Mouse (Mus musculus): ENCODE measurements around the gene C8b. TPM values are rescaled to one million over a fixed set of nuclear protein-coding genes. Genes with fewer than 3 reads are reported as not detected.

Gene C8b
- polyA plus RNA-seq, 1 experiment, result not detected

- H3K27me3 ChIP-seq (ENCODE audit: control insufficient read depth, insufficient read depth, low read length), result no peaks in the 10 kb centered on the region
- 66% methylated on average over 6 of the region's 6 CpGs for WGBS
- TF ChIP-seq POLR2A (IDR thresholded peaks at IDR 0.05; ENCODE audit: low read depth, low read length) (no peak), CTCF (IDR thresholded peaks at IDR 0.05; ENCODE audit: extremely low read depth, insufficient read length, insufficient replicate concordance, low read depth, low read length) (no peak)
- H3K36me3 ChIP-seq (ENCODE audit: control insufficient read depth, insufficient read depth, low read length), result no peaks in the 10 kb centered on the region; the same call in 1 of the 2 replicates
- H3K27ac ChIP-seq (ENCODE audit: insufficient read depth, low read depth, low read length), result no peak overlapping the region
- H3K4me1 ChIP-seq (ENCODE audit: control insufficient read depth, insufficient read depth, insufficient read length, low read length), result no peaks in the 10 kb centered on the region
- no peak overlapping the region for H3K4me3 ChIP-seq (ENCODE audit: low read depth, low read length)
Observed at GRCm38 (mm10) chr4:104746500-104746899, 19.6 kb upstream of the C8b start.

GRCm38 (mm10) chr4:104754090-104754489 lies 12.0 kb upstream of the C8b start:
- no peaks in the 10 kb centered on the region for H3K27me3 ChIP-seq (ENCODE audit: control insufficient read depth, insufficient read depth, low read length)
- H3K4me3 ChIP-seq (ENCODE audit: low read depth, low read length), result no peak overlapping the region
- TF ChIP-seq CTCF (IDR thresholded peaks at IDR 0.05; ENCODE audit: extremely low read depth, insufficient read length, insufficient replicate concordance, low read depth, low read length) (no peak), POLR2A (IDR thresholded peaks at IDR 0.05; ENCODE audit: low read depth, low read length) (no peak)
- 73% methylated on average over 3 of the region's 3 CpGs for WGBS
- H3K36me3 ChIP-seq (ENCODE audit: control insufficient read depth, insufficient read depth, low read length), result no peaks in the 10 kb centered on the region
- no peaks in the 10 kb centered on the region for H3K4me1 ChIP-seq (ENCODE audit: control insufficient read depth, insufficient read depth, insufficient read length, low read length)
- H3K27ac ChIP-seq (ENCODE audit: insufficient read depth, low read depth, low read length), result no peak overlapping the region

GRCm38 (mm10) chr4:104760878-104761624 lies 5.1 kb upstream of the C8b start:
- Histone ChIP-seq H3K4me1 (ENCODE audit: control insufficient read depth, insufficient read depth, insufficient read length, low read length) (no peaks in the 10 kb centered on the region), H3K36me3 (ENCODE audit: control insufficient read depth, insufficient read depth, low read length) (no peaks in the 10 kb centered on the region), H3K27ac (ENCODE audit: insufficient read depth, low read depth, low read length) (no peak overlapping the region), H3K27me3 (ENCODE audit: control insufficient read depth, insufficient read depth, low read length) (no peaks in the 10 kb centered on the region), H3K4me3 (ENCODE audit: low read depth, low read length) (no peak overlapping the region)
- TF ChIP-seq POLR2A (IDR thresholded peaks at IDR 0.05; ENCODE audit: low read depth, low read length), result no peak
- WGBS, result 76% methylated on average over 13 of the region's 13 CpGs

- no peaks in the 10 kb centered on the region for H3K27me3 ChIP-seq (ENCODE audit: control insufficient read depth, insufficient read depth, low read length)
- no peak overlapping the region for H3K4me3 ChIP-seq (ENCODE audit: low read depth, low read length)
- TF ChIP-seq CTCF (IDR thresholded peaks at IDR 0.05; ENCODE audit: extremely low read depth, insufficient read length, insufficient replicate concordance, low read depth, low read length), result no peak
- no peak for TF ChIP-seq POLR2A (IDR thresholded peaks at IDR 0.05; ENCODE audit: low read depth, low read length)
- no peaks in the 10 kb centered on the region for H3K36me3 ChIP-seq (ENCODE audit: control insufficient read depth, insufficient read depth, low read length)
- 53% methylated on average over 4 of the region's 4 CpGs for WGBS
- H3K4me1 ChIP-seq (ENCODE audit: control insufficient read depth, insufficient read depth, insufficient read length, low read length), result no peaks in the 10 kb centered on the region
- no peak overlapping the region for H3K27ac ChIP-seq (ENCODE audit: insufficient read depth, low read depth, low read length)
Observed at GRCm38 (mm10) chr4:104768190-104768589, 2.1 kb downstream of the C8b start.

GRCm38 (mm10) chr4:104769602-104770001 lies 3.5 kb downstream of the C8b start:
- WGBS, result 80% methylated on average over 8 of the region's 8 CpGs

GRCm38 (mm10) chr4:104770331-104770730 lies 4.2 kb downstream of the C8b start:
- no peaks in the 10 kb centered on the region for H3K27me3 ChIP-seq (ENCODE audit: control insufficient read depth, insufficient read depth, low read length)
- no peak overlapping the region for H3K4me3 ChIP-seq (ENCODE audit: low read depth, low read length)
- no peaks in the 10 kb centered on the region for H3K36me3 ChIP-seq (ENCODE audit: control insufficient read depth, insufficient read depth, low read length)
- no peaks in the 10 kb centered on the region for H3K4me1 ChIP-seq (ENCODE audit: control insufficient read depth, insufficient read depth, insufficient read length, low read length)
- WGBS, result 58% methylated on average over 4 of the region's 4 CpGs
- no peak overlapping the region for H3K27ac ChIP-seq (ENCODE audit: insufficient read depth, low read depth, low read length)
- TF ChIP-seq POLR2A (IDR thresholded peaks at IDR 0.05; ENCODE audit: low read depth, low read length) (no peak), CTCF (IDR thresholded peaks at IDR 0.05; ENCODE audit: extremely low read depth, insufficient read length, insufficient replicate concordance, low read depth, low read length) (no peak)

More at GRCm38 (mm10) chr4:104769602-104770001, 3.5 kb downstream of the C8b start:
- Histone ChIP-seq H3K27ac (ENCODE audit: insufficient read depth, low read depth, low read length) (no peak overlapping the region), H3K4me1 (ENCODE audit: control insufficient read depth, insufficient read depth, insufficient read length, low read length) (no peaks in the 10 kb centered on the region), H3K4me3 (ENCODE audit: low read depth, low read length) (no peak overlapping the region), H3K27me3 (ENCODE audit: control insufficient read depth, insufficient read depth, low read length) (no peaks in the 10 kb centered on the region), H3K36me3 (ENCODE audit: control insufficient read depth, insufficient read depth, low read length) (no peaks in the 10 kb centered on the region)
- TF ChIP-seq CTCF (IDR thresholded peaks at IDR 0.05; ENCODE audit: extremely low read depth, insufficient read length, insufficient replicate concordance, low read depth, low read length) (no peak), POLR2A (IDR thresholded peaks at IDR 0.05; ENCODE audit: low read depth, low read length) (no peak)

GRCm38 (mm10) chr4:104775601-104776000 lies 9.5 kb downstream of the C8b start:
- WGBS, result 30% methylated on average over 3 of the region's 3 CpGs
- H3K27ac ChIP-seq (ENCODE audit: insufficient read depth, low read depth, low read length), result no peak overlapping the region
- H3K4me1 ChIP-seq (ENCODE audit: control insufficient read depth, insufficient read depth, insufficient read length, low read length), result no peaks in the 10 kb centered on the region
- H3K27me3 ChIP-seq (ENCODE audit: control insufficient read depth, insufficient read depth, low read length), result no peaks in the 10 kb centered on the region
- H3K36me3 ChIP-seq (ENCODE audit: control insufficient read depth, insufficient read depth, low read length), result no peaks in the 10 kb centered on the region
- H3K4me3 ChIP-seq (ENCODE audit: low read depth, low read length), result no peak overlapping the region
- no peak for TF ChIP-seq POLR2A (IDR thresholded peaks at IDR 0.05; ENCODE audit: low read depth, low read length)
- TF ChIP-seq CTCF (IDR thresholded peaks at IDR 0.05; ENCODE audit: extremely low read depth, insufficient read length, insufficient replicate concordance, low read depth, low read length), result no peak

Measured in small intestine, adult 2 months (tissue).